Mouse (Mus musculus): ENCODE measurements around the gene Masp1. TPM values are rescaled to one million over a fixed set of nuclear protein-coding genes. Genes with fewer than 3 reads are reported as not detected.

Gene Masp1
- total RNA-seq, 1 experiment from 2014 or later: not detected

GRCm38 (mm10) chr16:23483292-23483691, 37.3 kb downstream of the Masp1 start:
- no peak for ATAC-seq (replicated peaks in 1 of 2; ENCODE audit: insufficient read depth in 1 of 2, low FRiP score in 2 of 2, low TSS enrichment in 1 of 2, low read depth in 1 of 2, poor library complexity in 2 of 2, severe bottlenecking in 2 of 2)

DNA sequence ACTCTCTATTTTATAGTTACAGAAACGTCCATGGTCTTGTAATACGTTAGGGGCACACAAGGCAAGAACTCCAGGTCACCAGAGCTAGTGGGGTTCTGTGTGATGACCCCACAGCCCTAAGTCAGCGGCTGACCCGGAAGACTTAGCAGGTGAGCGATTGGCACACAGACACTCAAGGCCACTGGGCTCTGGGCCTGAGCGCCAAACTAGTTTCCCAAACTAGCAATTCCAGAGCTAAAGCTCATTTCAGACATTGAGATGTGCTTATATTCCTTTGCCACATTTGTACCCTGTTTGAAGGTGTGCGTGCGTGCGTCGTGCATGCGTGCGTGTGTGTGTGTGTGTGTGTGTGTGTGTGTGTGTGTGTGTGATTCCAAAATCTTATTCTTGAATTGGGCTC, 37.8 kb downstream of the Masp1 start:
- ATAC-seq (replicated peaks in 1 of 2; ENCODE audit: insufficient read depth in 1 of 2, low FRiP score in 2 of 2, low TSS enrichment in 1 of 2, low read depth in 1 of 2, poor library complexity in 2 of 2, severe bottlenecking in 2 of 2): no peak

GRCm38 (mm10) chr16:23482218-23482617, 38.4 kb downstream of the Masp1 start:
- ATAC-seq (replicated peaks in 1 of 2; ENCODE audit: insufficient read depth in 1 of 2, low FRiP score in 2 of 2, low TSS enrichment in 1 of 2, low read depth in 1 of 2, poor library complexity in 2 of 2, severe bottlenecking in 2 of 2): no peak

GRCm38 (mm10) chr16:23479872-23480603, 40.6 kb downstream of the Masp1 start:
- no peak for ATAC-seq (replicated peaks in 1 of 2; ENCODE audit: insufficient read depth in 1 of 2, low FRiP score in 2 of 2, low TSS enrichment in 1 of 2, low read depth in 1 of 2, poor library complexity in 2 of 2, severe bottlenecking in 2 of 2)

- no peak for ATAC-seq (replicated peaks in 1 of 2; ENCODE audit: insufficient read depth in 1 of 2, low FRiP score in 2 of 2, low TSS enrichment in 1 of 2, low read depth in 1 of 2, poor library complexity in 2 of 2, severe bottlenecking in 2 of 2)
Measured at GRCm38 (mm10) chr16:23476598-23476997, 44.0 kb downstream of the Masp1 start.

DNA sequence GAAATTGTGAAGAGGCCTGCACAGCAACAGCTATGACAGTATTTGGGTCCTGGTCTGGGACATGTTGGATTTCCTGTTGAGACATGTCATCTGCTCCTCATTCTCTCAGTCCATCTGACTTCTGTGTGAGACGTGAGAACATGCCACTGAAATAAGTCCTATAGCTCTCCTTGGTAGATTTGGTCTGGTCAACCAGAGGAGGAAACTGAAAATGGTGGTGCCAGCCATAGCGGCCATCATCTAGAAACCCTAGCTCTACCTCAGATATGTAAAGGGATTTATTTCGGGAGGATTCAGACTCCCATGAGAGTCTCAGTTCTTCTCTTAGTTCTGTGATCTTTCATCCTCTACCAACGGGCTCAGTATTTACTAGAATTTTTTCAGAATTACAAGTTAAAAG, 45.0 kb downstream of the Masp1 start:
- ATAC-seq (replicated peaks in 1 of 2; ENCODE audit: insufficient read depth in 1 of 2, low FRiP score in 2 of 2, low TSS enrichment in 1 of 2, low read depth in 1 of 2, poor library complexity in 2 of 2, severe bottlenecking in 2 of 2): no peak

DNA sequence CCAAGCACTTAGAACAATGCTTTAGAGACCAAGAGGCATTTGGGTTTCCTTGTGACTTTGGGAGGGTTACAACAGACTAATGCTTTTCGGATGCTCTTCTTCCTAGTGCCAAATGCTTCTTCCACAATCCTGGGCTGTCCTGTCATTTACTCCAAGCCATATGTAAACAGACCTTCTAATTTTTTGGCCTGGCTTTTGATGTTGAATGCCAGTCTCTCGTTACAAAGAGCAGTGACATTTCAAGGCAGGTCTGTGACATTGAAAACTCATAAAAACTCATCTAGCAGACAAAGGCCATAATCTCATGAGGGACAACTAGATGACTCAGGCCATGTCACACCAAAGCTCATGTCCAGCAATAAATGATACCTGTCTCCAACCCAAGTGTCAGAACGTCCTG, 48.6 kb downstream of the Masp1 start:
- ATAC-seq (replicated peaks in 1 of 2; ENCODE audit: insufficient read depth in 1 of 2, low FRiP score in 2 of 2, low TSS enrichment in 1 of 2, low read depth in 1 of 2, poor library complexity in 2 of 2, severe bottlenecking in 2 of 2): no peak

GRCm38 (mm10) chr16:23471551-23471950, 49.1 kb downstream of the Masp1 start:
- ATAC-seq (replicated peaks in 1 of 2; ENCODE audit: insufficient read depth in 1 of 2, low FRiP score in 2 of 2, low TSS enrichment in 1 of 2, low read depth in 1 of 2, poor library complexity in 2 of 2, severe bottlenecking in 2 of 2): no peak

DNA sequence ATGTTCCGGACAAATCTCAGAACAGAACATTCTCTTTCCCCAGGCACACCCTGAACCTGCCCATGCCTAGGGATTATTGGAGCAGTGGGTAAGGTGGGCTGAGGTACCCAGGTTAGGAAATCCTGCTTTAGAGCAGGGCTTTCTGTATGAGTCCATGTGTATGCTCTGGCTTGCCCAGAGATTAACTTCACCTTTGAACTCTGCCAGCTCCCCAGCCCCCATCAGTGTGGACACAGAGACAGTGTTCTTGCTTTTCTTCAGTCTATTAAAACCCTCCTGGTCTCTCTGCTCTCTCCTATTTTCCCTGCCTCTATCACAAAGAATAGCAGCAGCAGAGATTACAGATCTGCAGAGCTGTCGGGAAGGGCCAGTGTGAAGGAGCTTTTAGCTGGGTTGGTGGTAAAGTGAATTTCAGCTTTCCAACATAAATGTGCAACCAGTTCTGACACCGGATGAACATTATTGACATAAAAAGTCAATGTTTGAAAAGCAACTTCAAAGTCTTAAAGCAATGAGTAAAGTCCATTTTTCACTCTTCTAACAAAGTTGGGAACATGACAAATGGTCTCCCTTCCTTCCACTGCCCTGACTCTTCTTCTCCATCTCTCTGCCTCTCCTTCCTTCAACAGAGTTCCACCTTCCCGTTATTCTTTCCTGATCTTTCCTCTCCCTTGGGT, 56.8 kb downstream of the Masp1 start:
- ATAC-seq (replicated peaks in 1 of 2; ENCODE audit: insufficient read depth in 1 of 2, low FRiP score in 2 of 2, low TSS enrichment in 1 of 2, low read depth in 1 of 2, poor library complexity in 2 of 2, severe bottlenecking in 2 of 2): no peak

GRCm38 (mm10) chr16:23458906-23459588, 61.6 kb downstream of the Masp1 start:
- ATAC-seq (replicated peaks in 1 of 2; ENCODE audit: insufficient read depth in 1 of 2, low FRiP score in 2 of 2, low TSS enrichment in 1 of 2, low read depth in 1 of 2, poor library complexity in 2 of 2, severe bottlenecking in 2 of 2): no peak

DNA sequence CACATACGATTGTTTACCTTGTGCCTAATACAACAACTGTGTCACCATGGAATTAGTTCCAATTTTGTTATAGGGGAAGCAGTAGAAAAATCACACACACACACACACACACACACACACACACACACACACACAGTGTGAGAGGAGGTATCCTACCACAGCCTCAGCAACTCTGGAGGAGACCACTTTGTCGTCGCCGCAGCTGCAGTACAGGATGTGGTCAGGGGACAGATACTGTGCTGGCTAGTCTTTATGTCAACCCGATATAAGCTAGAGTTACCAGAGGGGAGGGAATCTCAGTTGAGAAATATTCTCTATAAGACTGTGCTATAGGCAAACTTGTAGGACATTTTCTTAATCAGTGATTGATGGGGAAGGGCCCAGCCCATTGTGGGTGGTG, 63.3 kb downstream of the Masp1 start:
- peak in 1 of 2 experiments; percentile 46; a peak in 3 of 4 replicates for ATAC-seq (replicated peaks in 1 of 2; ENCODE audit: insufficient read depth in 1 of 2, low FRiP score in 2 of 2, low TSS enrichment in 1 of 2, low read depth in 1 of 2, poor library complexity in 2 of 2, severe bottlenecking in 2 of 2)

- ATAC-seq (replicated peaks in 1 of 2; ENCODE audit: insufficient read depth in 1 of 2, low FRiP score in 2 of 2, low TSS enrichment in 1 of 2, low read depth in 1 of 2, poor library complexity in 2 of 2, severe bottlenecking in 2 of 2): no peak
Measured at GRCm38 (mm10) chr16:23456534-23456933, 64.1 kb downstream of the Masp1 start.

- no peak for ATAC-seq (replicated peaks in 1 of 2; ENCODE audit: insufficient read depth in 1 of 2, low FRiP score in 2 of 2, low TSS enrichment in 1 of 2, low read depth in 1 of 2, poor library complexity in 2 of 2, severe bottlenecking in 2 of 2)
Measured at GRCm38 (mm10) chr16:23454376-23454775, 66.2 kb downstream of the Masp1 start.

GRCm38 (mm10) chr16:23452476-23452875, 68.1 kb downstream of the Masp1 start:
- ATAC-seq (replicated peaks in 1 of 2; ENCODE audit: insufficient read depth in 1 of 2, low FRiP score in 2 of 2, low TSS enrichment in 1 of 2, low read depth in 1 of 2, poor library complexity in 2 of 2, severe bottlenecking in 2 of 2): peak; percentile 27 to 42; a peak in 2 of 4 replicates

DNA sequence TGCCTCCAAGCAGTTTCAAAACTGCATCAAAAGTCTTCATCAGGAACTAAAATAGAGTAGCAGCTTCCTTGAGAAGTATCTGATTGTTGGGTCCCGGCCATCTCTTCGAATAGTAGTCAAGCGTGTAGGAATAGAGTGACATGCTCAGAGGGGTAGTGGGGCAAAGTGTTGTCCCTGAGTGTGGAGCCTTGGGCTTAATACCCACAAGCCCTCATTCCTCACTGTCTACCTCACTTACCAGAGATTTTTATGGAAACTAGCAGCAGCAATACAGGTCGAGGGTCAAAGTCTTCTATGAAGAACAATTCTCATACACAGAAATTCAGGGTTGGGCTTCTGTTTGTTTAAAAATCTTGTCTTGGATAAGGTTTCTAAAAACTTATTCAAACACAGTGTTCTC, 69.8 kb downstream of the Masp1 start:
- no peak for ATAC-seq (replicated peaks in 1 of 2; ENCODE audit: insufficient read depth in 1 of 2, low FRiP score in 2 of 2, low TSS enrichment in 1 of 2, low read depth in 1 of 2, poor library complexity in 2 of 2, severe bottlenecking in 2 of 2)

DNA sequence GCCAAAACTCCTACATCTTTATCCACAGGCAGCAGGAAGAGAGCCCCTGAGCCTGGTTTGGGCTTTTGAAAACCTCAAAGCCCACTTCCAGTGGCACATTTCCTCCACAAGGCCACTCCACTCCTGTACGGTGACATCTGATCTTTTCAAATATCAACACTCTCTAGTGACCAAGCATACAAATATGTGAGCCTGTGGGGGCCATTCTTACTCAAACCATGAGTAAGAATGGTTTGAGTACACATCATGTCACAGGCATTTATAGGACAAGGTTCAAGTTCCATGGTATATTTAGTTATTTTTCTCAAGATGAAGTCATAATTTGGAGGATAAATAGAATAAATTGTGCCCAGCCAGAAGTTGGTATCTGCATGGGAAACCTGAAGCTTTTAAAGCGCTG, 70.7 kb downstream of the Masp1 start:
- no peak for ATAC-seq (replicated peaks in 1 of 2; ENCODE audit: insufficient read depth in 1 of 2, low FRiP score in 2 of 2, low TSS enrichment in 1 of 2, low read depth in 1 of 2, poor library complexity in 2 of 2, severe bottlenecking in 2 of 2)

- no peak for ATAC-seq (replicated peaks in 1 of 2; ENCODE audit: insufficient read depth in 1 of 2, low FRiP score in 2 of 2, low TSS enrichment in 1 of 2, low read depth in 1 of 2, poor library complexity in 2 of 2, severe bottlenecking in 2 of 2)
Measured at GRCm38 (mm10) chr16:23444231-23444630, 76.4 kb downstream of the Masp1 start.

DNA sequence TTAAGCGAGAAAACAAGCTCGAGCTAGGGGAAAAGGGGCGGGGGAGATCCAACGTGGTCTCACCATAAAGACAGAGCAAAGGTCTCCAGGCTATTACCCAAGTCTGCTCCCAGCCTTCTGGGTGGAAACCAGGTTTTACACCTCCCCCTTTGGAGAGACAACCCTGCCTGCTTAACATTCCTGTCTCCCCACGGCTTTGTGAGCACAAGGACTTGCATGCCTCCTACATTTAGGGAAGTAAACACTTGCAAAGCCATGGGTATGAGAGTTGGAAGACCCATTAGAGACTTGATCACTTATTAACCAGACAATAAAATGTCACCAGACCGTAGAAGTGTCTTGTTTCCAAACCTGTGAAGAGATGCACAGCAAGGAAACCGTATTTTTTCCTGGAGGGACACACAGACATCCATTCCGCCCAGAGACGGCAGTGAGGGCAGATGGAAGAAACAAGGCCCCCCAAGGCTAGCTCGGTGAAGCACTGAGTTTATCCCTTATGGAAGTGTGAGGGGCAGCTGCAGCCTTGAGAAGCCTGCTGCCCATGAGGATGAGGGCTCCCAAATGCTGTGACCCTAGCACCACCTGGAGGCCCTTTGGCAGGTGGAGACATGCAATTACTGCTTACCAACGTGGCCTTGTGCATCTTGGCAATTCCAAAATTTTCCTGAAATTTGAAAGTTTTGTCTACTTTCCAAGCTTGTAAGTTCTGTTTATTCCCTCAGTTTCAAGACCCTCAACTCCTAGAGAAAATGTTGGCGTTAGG, 83.0 kb downstream of the Masp1 start:
- no peak; a peak in 1 of 4 replicates for ATAC-seq (replicated peaks in 1 of 2; ENCODE audit: insufficient read depth in 1 of 2, low FRiP score in 2 of 2, low TSS enrichment in 1 of 2, low read depth in 1 of 2, poor library complexity in 2 of 2, severe bottlenecking in 2 of 2)

Data from hematopoietic stem cell, adult 5-6 weeks (primary cell).